Mouse (Mus musculus) liver, embryonic 13.5 days (tissue): Measurements from ENCODE around the gene Ccdc81. TPM values are rescaled to one million over a fixed set of nuclear protein-coding genes. Genes with fewer than 3 reads are reported as not detected.

Experiments used
- ATAC-seq: fragments of 200-750 bp; cut with Nextera tagmentation; 2 replicates; pipeline ENCODE4 v1.8.0; 2017; ENCODE audit warnings: low read depth, mild to moderate bottlenecking, moderate number of reproducible peaks, moderate library complexity
- DNase-seq: peaks from one replicate; pipeline ENCODE4 v3.0.0; 2022
- H3K27ac ChIP-seq: fragments of 300-500 bp; sonication (generic); 2 replicates; pipeline ENCODE4 v1.5.1; 2015; ENCODE audit warnings: moderate library complexity, mild to moderate bottlenecking, inconsistent platforms
- H3K27me3 ChIP-seq: fragments of 300-500 bp; sonication (generic); 2 replicates; pipeline ENCODE4 v1.6.1; 2015; ENCODE audit warnings: mild to moderate bottlenecking, inconsistent platforms
- H3K36me3 ChIP-seq: fragments of 300-500 bp; sonication (generic); 2 replicates; pipeline ENCODE4 v1.6.1; 2015; ENCODE audit warnings: mild to moderate bottlenecking, inconsistent platforms
- H3K4me1 ChIP-seq: fragments of 300-500 bp; sonication (generic); replicated peaks from 2 replicates; pipeline ENCODE4 v1.6.1; 2015; ENCODE audit warnings: inconsistent platforms
- H3K4me2 ChIP-seq: fragments of 300-500 bp; sonication (generic); 2 replicates; pipeline ENCODE4 v1.6.1; 2015; ENCODE audit warnings: inconsistent platforms, mild to moderate bottlenecking, moderate library complexity
- H3K4me3 ChIP-seq: fragments of 300-500 bp; sonication (generic); replicated peaks from 2 replicates; pipeline ENCODE4 v1.5.1; 2015; ENCODE audit warnings: mild to moderate bottlenecking, inconsistent platforms
- H3K9ac ChIP-seq: fragments of 300-500 bp; sonication (generic); 2 replicates; pipeline ENCODE4 v1.6.1; 2015; ENCODE audit warnings: mild to moderate bottlenecking, inconsistent platforms
- H3K9me3 ChIP-seq: fragments of 300-500 bp; sonication (generic); replicated peaks from 2 replicates; pipeline ENCODE4 v1.6.1; 2016; ENCODE audit warnings: inconsistent platforms
- WGBS: fragments of 180-500 bp; shearing (Covaris S2); methylation state at CpG from one replicate; pipeline ENCODE4 v1.1.7; 2015; ENCODE audit not compliant: insufficient replicate concordance; 5-methylcytosine and 5-hydroxymethylcytosine counted together
- polyA plus RNA-seq: library from polyadenylated mRNA; unstranded; fragments of >200 nt; fragmentation: Nextera tagmentation; extraction: Ambion mirVana; gene quantifications from 2 replicates; pipeline ENCODE4 v1.2.1, GENCODE M21; 2015

Gene Ccdc81
- polyA plus RNA-seq, 1 experiment from 2014 or later, result not detected

GRCm38 (mm10) chr7:89837841-89838240 lies 65.6 kb downstream of the Ccdc81 start:
- Histone ChIP-seq H3K4me1 (no peaks in the 10 kb centered on the region), H3K9ac (no peak overlapping the region), H3K4me3 (no peak overlapping the region), H3K36me3 (no peaks in the 10 kb centered on the region), H3K27me3 (no peaks in the 10 kb centered on the region), H3K27ac (no peak overlapping the region), H3K4me2 (no peak overlapping the region), H3K9me3 (no peaks in the 10 kb centered on the region)
- ATAC-seq (no peak), DNase-seq (no peak)
- 32% methylated on average over 4 of the region's 4 CpGs for WGBS

DNA sequence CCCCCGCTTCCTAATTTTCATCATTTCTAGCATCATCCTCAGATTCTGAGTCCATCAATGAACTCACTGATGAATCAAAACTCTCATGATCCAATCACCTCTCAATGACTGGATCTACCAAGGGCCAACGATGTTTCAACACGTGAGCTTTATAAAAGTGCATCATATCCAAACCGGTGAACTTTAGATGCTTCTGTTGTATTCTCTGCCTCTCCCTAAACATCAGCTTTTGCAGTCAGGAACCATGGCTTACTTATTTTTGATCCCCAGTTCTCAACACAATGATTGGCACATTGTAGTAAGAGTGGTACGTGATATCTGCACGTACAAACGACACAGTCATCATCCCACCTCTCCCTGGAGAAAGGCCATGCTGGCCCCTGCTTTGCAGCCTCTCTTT lies 66.8 kb downstream of the Ccdc81 start:
- ATAC-seq (no peak), DNase-seq (no peak)
- no peaks in the 10 kb centered on the region for H3K9me3 ChIP-seq
- H3K9ac ChIP-seq, result no peak overlapping the region
- WGBS, result 78% methylated on average over 7 of the region's 7 CpGs
- H3K4me2 ChIP-seq, result no peak overlapping the region
- H3K27ac ChIP-seq, result no peak overlapping the region
- H3K4me3 ChIP-seq, result no peak overlapping the region
- no peaks in the 10 kb centered on the region for H3K4me1 ChIP-seq
- H3K36me3 ChIP-seq, result no peaks in the 10 kb centered on the region
- H3K27me3 ChIP-seq, result no peaks in the 10 kb centered on the region

DNA sequence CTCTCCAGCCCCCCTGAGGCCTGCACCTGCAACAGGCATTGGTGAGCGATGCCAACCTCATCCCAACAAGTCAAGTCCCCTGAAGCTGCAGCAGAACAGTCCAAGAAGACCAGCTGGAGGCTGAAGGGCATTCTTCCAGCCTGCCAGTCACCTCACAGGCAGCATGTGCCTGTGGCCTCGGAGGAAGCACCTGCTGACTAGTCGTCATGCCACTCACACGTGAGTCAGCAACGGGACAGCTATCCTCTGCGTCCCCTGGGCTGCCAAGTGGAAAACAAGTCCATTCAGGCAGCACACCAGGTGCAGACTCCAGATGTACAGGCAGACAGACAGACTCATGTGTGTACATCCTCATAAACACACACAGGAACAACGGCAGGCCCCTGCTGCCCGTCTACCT lies 67.9 kb downstream of the Ccdc81 start:
- Histone ChIP-seq H3K4me1 (no peaks in the 10 kb centered on the region), H3K9ac (no peak overlapping the region), H3K4me3 (no peak overlapping the region), H3K36me3 (no peaks in the 10 kb centered on the region), H3K4me2 (no peak overlapping the region), H3K9me3 (no peaks in the 10 kb centered on the region), H3K27ac (no peak overlapping the region), H3K27me3 (no peaks in the 10 kb centered on the region)
- ATAC-seq (no peak), DNase-seq (no peak)
- 53% methylated on average over 8 of the region's 8 CpGs for WGBS

DNA sequence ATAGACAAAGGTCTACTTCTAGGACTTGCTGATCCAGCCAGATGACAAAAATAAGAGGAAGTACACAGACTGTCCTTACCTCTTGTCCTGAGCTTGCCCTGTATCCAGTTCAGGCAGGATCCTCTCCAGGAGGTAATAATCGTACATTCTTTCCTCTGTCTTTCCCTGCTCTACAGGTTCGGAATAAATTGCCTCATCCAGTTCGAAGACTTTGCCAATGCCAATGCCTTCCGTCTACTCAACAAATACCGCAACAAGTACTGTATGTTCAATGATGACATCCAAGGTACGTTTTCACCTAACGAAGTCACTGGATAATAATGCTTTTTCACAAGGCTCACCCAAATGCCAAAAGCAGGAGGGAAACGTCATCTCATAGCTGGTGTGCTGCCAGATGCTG lies 69.9 kb downstream of the Ccdc81 start:
- H3K4me1 ChIP-seq, result no peaks in the 10 kb centered on the region
- 74% methylated on average over 8 of the region's 8 CpGs for whole genome bisulfite sequencing
- H3K4me3 ChIP-seq, result no peak overlapping the region
- no peak overlapping the region for H3K9ac ChIP-seq
- H3K27ac ChIP-seq, result no peak overlapping the region
- H3K4me2 ChIP-seq, result no peak overlapping the region
- no peak for ATAC-seq
- H3K36me3 ChIP-seq, result no peaks in the 10 kb centered on the region
- no peaks in the 10 kb centered on the region for H3K9me3 ChIP-seq
- no peaks in the 10 kb centered on the region for H3K27me3 ChIP-seq
- DNase-seq, result no peak

DNA sequence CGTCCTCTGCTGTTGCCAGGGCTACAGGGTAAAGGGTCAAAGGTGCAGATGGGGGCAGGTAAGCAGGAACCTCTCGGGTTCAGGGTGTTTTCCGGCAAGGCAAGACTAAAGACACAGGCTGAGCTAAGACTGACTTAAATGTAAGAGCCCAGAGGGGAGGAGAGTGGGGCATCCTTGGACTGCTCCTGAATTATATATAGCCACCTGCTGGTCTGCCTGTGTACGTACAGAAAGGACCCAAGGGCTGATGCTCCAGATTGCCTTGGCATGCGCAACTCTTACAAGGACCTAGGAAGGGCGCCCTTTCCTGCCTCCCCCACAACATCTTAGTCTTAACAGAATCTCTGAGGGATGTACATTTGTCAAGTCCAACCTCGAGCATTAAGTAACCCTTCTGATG lies 74.2 kb downstream of the Ccdc81 start:
- Histone ChIP-seq H3K9me3 (no peaks in the 10 kb centered on the region), H3K4me1 (no peaks in the 10 kb centered on the region), H3K27me3 (no peaks in the 10 kb centered on the region), H3K27ac (no peak overlapping the region), H3K4me2 (no peak overlapping the region), H3K36me3 (no peaks in the 10 kb centered on the region), H3K4me3 (no peak overlapping the region), H3K9ac (no peak overlapping the region)
- ATAC-seq, result no peak
- 47% methylated on average over 7 of the region's 7 CpGs for WGBS
- DNase-seq, result no peak

- H3K4me2 ChIP-seq, result no peak overlapping the region
- H3K27me3 ChIP-seq, result no peaks in the 10 kb centered on the region
- no peaks in the 10 kb centered on the region for H3K9me3 ChIP-seq
- H3K9ac ChIP-seq, result no peak overlapping the region
- no peak overlapping the region for H3K4me3 ChIP-seq
- H3K4me1 ChIP-seq, result no peaks in the 10 kb centered on the region
- H3K27ac ChIP-seq, result no peak overlapping the region
- WGBS, result 56% methylated on average over 4 of the region's 4 CpGs
- ATAC-seq, result no peak
- DNase-seq, result no peak
- H3K36me3 ChIP-seq, result no peaks in the 10 kb centered on the region
Observed at GRCm38 (mm10) chr7:89828436-89829065, 74.9 kb downstream of the Ccdc81 start.

Other genes with a start within 250 kb of the Ccdc81 start
- gene Hikeshi, start 37.6 kb upstream of the Ccdc81 start, polyA plus RNA-seq, result 87.8 and 95.3 TPM in 2 replicates
- gene Eed, start 77.4 kb upstream of the Ccdc81 start, polyA plus RNA-seq, result 45.1 and 50.3 TPM in 2 replicates
- gene Picalm, start 226.6 kb upstream of the Ccdc81 start, polyA plus RNA-seq, result 51.1 and 58.4 TPM in 2 replicates